Mouse (Mus musculus) cerebellum, postnatal 10 days (tissue): ENCODE measurements at regions not wholly inside any gene's neighbourhood (a gene's known extent, or its start where the extent isn't known, plus 50 kb on each side); places are given as distances from the start of the nearest gene placed in this dataset.

Experiments used
- DNase-seq, 2 experiments: peaks; one replicate each; pipeline ENCODE4 v3.0.0; 2021; ENCODE audit warnings: mixed read lengths in 2 of 2

GRCm38 (mm10) chr3:137795754-137796315 is 68.5 kb upstream of the H2afz start:
- DNase-seq = no peak

GRCm38 (mm10) chr3:137798769-137799168 is 65.5 kb upstream of the H2afz start:
- no peak for DNase-seq

GRCm38 (mm10) chr3:137801402-137802020 is 62.8 kb upstream of the H2afz start:
- no peak for DNase-seq

- DNase-seq = no peak
These were observed 56.9 kb upstream of the H2afz start for GRCm38 (mm10) chr3:137807423-137807822.

- no peak for DNase-seq
These were observed 56.2 kb upstream of the H2afz start for GRCm38 (mm10) chr3:137807913-137808684.

- DNase-seq = no peak
These were observed 54.2 kb upstream of the H2afz start for GRCm38 (mm10) chr3:137810123-137810522.
